Mouse (Mus musculus) macrophage (primary cell): ENCODE results near the gene Ripk3. TPM values are rescaled to one million over a fixed set of nuclear protein-coding genes. Genes with fewer than 3 reads are reported as not detected.

Source experiments
- H3K27ac ChIP-seq: fragments of 350-480 bp; formaldehyde crosslinking; 2 replicates; pipeline ENCODE4 v1.9.0; 2021
- H3K36me3 ChIP-seq: fragments of 350-480 bp; formaldehyde crosslinking; 2 replicates; pipeline ENCODE4 v1.9.0; 2021; ENCODE audit errors: inconsistent target
- H3K4me3 ChIP-seq: fragments of 350-480 bp; formaldehyde crosslinking; 2 replicates; pipeline ENCODE4 v1.9.0; 2021; ENCODE audit errors: inconsistent target
- H3K79me2 ChIP-seq: fragments of 350-480 bp; formaldehyde crosslinking; 2 replicates; pipeline ENCODE4 v1.9.0; 2021; ENCODE audit errors: inconsistent target
- WGBS: methylation state at CpG from one replicate; pipeline ENCODE4 v1.1.7; 2026; ENCODE audit warnings: inconsistent platforms; ENCODE audit not compliant: missing documents; 5-methylcytosine and 5-hydroxymethylcytosine counted together
- polyA plus RNA-seq: library from polyadenylated mRNA; stranded (reverse); fragments of 250-400 nt; gene quantifications from 3 replicates; pipeline ENCODE4 v1.2.4, GENCODE M21; 2018; ENCODE audit warnings: inconsistent platforms
- total RNA-seq, 78 experiments: library from RNA; depleted of rRNA; stranded (reverse); fragments of 250-400 nt; gene quantifications; 1 replicate in 9 of 78; 2 replicates in 24 of 78; 3 replicates in 43 of 78; 4 replicates in 2 of 78; pipeline ENCODE4 v1.2.4; 2018; ENCODE audit warnings: inconsistent platforms in 56 of 78

The Ripk3 gene
- 10 to 100 TPM in 25 of 26 experiments, 1 to 10 TPM in 1; 6.2 to 29.8 (median 17.8) TPM for total RNA-seq (2018; cell fraction: chromatin; rRNA removed)
- 10 to 100 TPM; 12.7 to 18.6 (median 16.5) TPM for total RNA-seq (2018; cell fraction: cytosol; rRNA removed)
- 10 to 100 TPM; 12.5 to 38.8 (median 17.8) TPM for total RNA-seq (2018; cell fraction: nucleus; rRNA removed)
- polyA plus RNA-seq, result 11.7 to 24.6 TPM (median 17.7 TPM) in 3 replicates

DNA sequence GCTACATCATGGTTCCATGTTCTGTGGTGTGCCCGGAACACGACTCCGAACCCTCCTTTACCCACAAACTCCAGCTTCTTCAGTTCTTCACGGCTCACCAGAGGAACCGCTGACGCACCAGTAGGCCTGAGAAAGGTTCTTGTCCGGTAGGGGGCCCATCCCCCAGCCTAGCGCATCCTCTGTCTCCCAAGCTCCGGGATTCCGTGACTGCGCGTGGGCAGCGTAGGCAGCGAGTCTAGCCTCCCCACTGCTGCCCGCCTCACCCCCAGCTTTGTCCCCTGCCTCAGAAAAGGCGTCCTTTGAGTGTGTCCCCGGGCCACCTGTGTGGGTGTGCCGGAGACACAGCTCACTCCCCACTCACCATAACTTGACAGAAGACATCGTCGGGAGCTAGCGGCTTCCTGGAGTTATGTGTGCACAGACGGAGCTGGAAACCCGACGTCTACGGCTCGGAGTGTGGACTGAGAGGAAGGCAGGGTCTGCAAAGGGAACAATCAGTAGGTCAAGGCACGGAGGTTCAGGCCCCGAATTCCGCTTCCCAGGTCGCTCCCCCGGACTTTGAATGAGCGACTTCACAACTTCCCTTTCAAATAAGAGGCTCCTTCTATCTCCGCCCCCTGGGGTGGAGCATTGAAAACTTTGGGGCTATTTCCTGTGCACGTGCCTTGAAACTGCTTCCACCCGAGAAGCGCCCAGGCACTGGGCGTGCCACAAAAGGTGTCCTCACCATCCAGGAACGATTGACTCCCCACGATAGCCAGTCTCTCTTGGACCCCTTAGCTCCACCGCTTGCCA, at the start of gene Ripk3:
Gene Ripk3 (minus strand): TSS at position 610 of the 795 bp plus-strand sequence.
- H3K4me3 ChIP-seq, result peak within 1 kb of the TSS; percentile 73
- H3K79me2 ChIP-seq, result no peaks in the 10 kb centered on the region
- no peaks in the 10 kb centered on the region for H3K36me3 ChIP-seq
- 5% methylated on average over 40 of the region's 40 CpGs for WGBS
- H3K27ac ChIP-seq, result peak within 1 kb of the TSS; percentile 31

GRCm38 (mm10) chr14:55838312-55838711, 49.6 kb upstream of the Ripk3 start:
- no peak overlapping the region for H3K27ac ChIP-seq
- no peaks in the 10 kb centered on the region for H3K36me3 ChIP-seq
- H3K79me2 ChIP-seq, result no peaks in the 10 kb centered on the region
- WGBS, result 73% methylated on average over 4 of the region's 5 CpGs
- H3K4me3 ChIP-seq, result no peak overlapping the region

GRCm38 (mm10) chr14:55834808-55835533, 46.3 kb upstream of the Ripk3 start:
- Histone ChIP-seq H3K79me2 (no peaks in the 10 kb centered on the region), H3K36me3 (no peaks in the 10 kb centered on the region), H3K4me3 (no peak overlapping the region), H3K27ac (no peak overlapping the region)
- WGBS, result 98% methylated on average over 5 of the region's 5 CpGs

GRCm38 (mm10) chr14:55833126-55833525, 44.5 kb upstream of the Ripk3 start:
- WGBS, result 91% methylated on average over 4 of the region's 4 CpGs
- no peaks in the 10 kb centered on the region for H3K36me3 ChIP-seq
- no peak overlapping the region for H3K27ac ChIP-seq
- no peak overlapping the region for H3K4me3 ChIP-seq
- no peaks in the 10 kb centered on the region for H3K79me2 ChIP-seq

DNA sequence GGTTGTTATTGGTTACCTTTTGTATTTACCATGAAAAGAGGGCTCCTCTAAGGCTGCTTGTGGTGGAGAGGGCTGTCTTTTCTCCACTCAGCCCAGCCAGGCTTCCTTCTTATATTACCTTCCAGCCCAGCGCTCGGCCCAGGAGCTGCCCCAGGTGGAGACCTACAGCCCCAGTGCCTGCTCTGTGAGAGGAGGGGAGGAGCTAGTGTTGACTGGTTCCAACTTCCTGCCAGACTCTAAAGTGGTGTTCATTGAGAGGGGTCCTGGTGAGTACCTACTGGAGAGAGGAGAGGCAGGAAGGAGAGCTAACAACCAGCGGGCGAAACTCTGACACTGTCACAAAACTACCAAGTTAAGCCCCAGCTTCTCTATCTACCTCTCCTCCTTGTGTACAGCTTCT, 41.7 kb upstream of the Ripk3 start:
- H3K79me2 ChIP-seq, result no peaks in the 10 kb centered on the region
- H3K27ac ChIP-seq, result no peak overlapping the region
- 69% methylated on average over 4 of the region's 4 CpGs for WGBS
- H3K4me3 ChIP-seq, result no peak overlapping the region
- H3K36me3 ChIP-seq, result no peaks in the 10 kb centered on the region

GRCm38 (mm10) chr14:55829854-55830253, 41.2 kb upstream of the Ripk3 start:
- no peaks in the 10 kb centered on the region for H3K79me2 ChIP-seq
- 96% methylated on average over 15 of the region's 16 CpGs for WGBS
- H3K27ac ChIP-seq, result no peak overlapping the region
- no peak overlapping the region for H3K4me3 ChIP-seq
- H3K36me3 ChIP-seq, result no peaks in the 10 kb centered on the region

DNA sequence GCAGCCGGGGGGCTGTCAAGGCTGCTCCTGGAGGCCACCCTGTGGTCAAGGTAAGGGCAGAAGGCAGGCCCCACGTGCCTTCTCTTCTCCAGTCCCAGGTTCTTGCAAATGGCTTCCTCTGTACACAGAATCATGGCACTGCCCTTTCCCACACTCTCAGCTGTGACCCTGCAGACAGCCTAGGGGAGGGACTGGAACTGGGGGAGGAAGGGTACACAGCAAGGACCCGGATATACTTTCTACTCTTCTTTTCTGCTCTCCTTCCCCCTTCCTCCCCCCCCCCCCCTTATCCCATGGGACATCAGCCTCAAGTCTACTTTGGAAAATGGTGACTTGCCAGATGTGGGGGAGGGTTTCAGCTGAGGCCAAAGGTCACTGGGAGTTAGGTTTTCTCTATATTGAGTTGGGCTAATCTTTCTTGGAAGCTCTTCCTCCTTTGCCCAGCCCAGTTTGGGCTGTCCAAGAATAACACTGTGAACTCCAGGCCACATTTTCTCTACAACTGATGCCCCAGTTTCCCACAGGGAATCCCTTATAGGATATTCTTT, 40.1 kb upstream of the Ripk3 start:
- H3K4me3 ChIP-seq, result no peak overlapping the region
- H3K79me2 ChIP-seq, result no peaks in the 10 kb centered on the region
- WGBS, result 90% methylated on average over 3 of the region's 3 CpGs
- H3K36me3 ChIP-seq, result no peaks in the 10 kb centered on the region
- H3K27ac ChIP-seq, result no peak overlapping the region

- no peaks in the 10 kb centered on the region for H3K79me2 ChIP-seq
- no peak overlapping the region for H3K4me3 ChIP-seq
- H3K36me3 ChIP-seq, result no peaks in the 10 kb centered on the region
- H3K27ac ChIP-seq, result no peak overlapping the region
- WGBS, result 64% methylated on average over 35 of the region's 41 CpGs
Measured at GRCm38 (mm10) chr14:55826551-55827340, 38.1 kb upstream of the Ripk3 start.

- Histone ChIP-seq H3K27ac (no peak overlapping the region), H3K79me2 (no peaks in the 10 kb centered on the region), H3K36me3 (no peaks in the 10 kb centered on the region), H3K4me3 (no peak overlapping the region)
- WGBS, result 38% methylated on average over 14 of the region's 15 CpGs
Measured at GRCm38 (mm10) chr14:55826142-55826541, 37.5 kb upstream of the Ripk3 start.

DNA sequence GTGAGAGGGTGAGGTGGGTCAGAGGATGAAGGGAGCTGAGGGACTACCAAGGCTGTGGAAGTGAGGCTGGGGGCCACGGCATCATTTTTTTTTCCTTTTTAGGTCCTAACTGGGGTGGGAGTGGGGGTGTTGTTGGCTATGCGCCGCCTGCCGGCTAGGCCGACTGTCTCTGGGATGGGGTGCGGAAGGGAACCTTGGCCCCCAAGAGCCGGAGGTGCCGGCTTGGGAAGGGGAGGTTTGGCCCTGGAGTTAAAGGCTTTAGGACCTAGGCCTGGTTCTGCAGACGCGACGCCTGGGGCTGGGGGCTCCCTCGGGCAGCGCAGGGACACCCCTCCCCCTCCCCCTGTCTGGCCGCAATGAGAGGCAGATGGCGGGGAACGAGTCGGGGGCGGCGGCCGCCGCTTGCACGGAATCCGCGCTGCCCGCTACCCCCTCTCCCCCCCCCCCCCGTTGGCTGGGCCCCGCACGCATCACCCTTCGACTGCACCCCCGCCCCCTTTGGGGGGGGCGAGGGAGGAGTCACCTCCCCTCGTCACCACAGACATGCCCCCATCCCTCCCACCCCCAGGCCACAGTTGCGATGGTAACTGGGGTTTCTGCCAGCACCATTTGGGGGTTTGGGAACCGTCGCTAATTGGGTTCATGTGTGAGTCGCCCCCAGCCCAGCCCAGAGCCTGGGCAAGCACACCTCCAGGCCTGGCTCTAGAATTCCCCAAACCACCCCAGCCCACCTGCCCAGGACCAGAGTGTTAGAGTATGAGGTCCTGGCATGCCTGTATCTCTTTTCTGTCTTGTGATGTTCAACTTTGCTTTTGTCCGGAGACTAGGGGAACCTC, 36.8 kb upstream of the Ripk3 start:
- no peak overlapping the region for H3K27ac ChIP-seq
- WGBS, result 4% methylated on average over 18 of the region's 37 CpGs
- H3K4me3 ChIP-seq, result no peak overlapping the region
- no peaks in the 10 kb centered on the region for H3K79me2 ChIP-seq
- H3K36me3 ChIP-seq, result no peaks in the 10 kb centered on the region

DNA sequence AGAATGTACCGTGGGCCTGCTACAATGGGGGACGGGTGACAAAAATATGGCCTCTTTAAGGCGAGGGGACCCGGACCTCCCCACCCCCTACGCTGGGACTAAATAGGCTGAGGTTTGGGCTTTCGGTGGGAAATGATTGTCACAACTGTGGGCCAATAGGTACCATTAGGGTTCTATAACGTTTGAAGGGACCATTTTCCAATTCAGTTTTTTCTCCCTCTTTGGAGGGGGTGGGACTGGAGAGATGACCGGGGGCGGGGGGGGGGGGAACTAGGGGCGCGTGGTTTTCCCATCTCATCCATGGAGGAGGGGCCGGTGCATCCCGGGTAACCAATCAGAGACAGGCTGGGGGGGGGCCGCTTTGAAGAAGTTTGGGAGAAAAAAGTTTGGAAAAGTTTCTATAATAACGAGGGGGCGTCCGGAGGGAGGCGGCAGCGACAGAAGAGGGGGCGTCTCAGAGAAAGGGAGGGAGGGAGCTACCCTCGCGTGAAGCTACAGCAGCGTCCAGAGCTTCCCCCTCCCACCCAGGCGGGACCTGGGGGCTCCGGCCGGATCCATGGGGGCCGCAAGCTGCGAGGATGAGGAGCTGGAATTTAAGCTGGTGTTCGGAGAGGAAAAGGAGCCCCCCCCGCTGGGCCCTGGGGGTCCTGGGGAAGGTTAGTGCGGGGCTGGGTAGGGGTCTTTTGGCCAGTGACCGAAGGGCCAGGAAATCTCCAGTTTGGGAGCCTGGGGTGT, 36.0 kb upstream of the Ripk3 start:
- 20% methylated on average over 27 of the region's 32 CpGs for WGBS
- H3K79me2 ChIP-seq, result no peaks in the 10 kb centered on the region
- no peak overlapping the region for H3K27ac ChIP-seq
- H3K4me3 ChIP-seq, result no peak overlapping the region
- H3K36me3 ChIP-seq, result no peaks in the 10 kb centered on the region

GRCm38 (mm10) chr14:55824001-55824480, 35.4 kb upstream of the Ripk3 start:
- Histone ChIP-seq H3K36me3 (no peaks in the 10 kb centered on the region), H3K79me2 (no peaks in the 10 kb centered on the region), H3K27ac (no peak overlapping the region), H3K4me3 (no peak overlapping the region)
- 44% methylated on average over 10 of the region's 10 CpGs for WGBS
